Mouse (Mus musculus) gastrocnemius, adult 2 months (tissue): ENCODE data around the gene F3. TPM values are rescaled to one million over a fixed set of nuclear protein-coding genes. Genes with fewer than 3 reads are reported as not detected.
A peak's percentile ranks its signal among the peaks of the same experiment; 100 is the strongest.
"Not testable (repeated sequence)": the region's sequence is repeated elsewhere in the genome, so short reads cannot be mapped to it uniquely, and the experiment has no call there.

ENCODE experiments used
- DNase-seq: peaks from one replicate; pipeline ENCODE4 v3.0.0; 2022
- H3K27ac ChIP-seq: fragments of 200-600 bp; 2 replicates; pipeline ENCODE4 v1.8.1; 2022; ENCODE audit warnings: mild to moderate bottlenecking
- H3K4me3 ChIP-seq: fragments of 200-600 bp; 2 replicates; pipeline ENCODE4 v1.8.1; 2022; ENCODE audit warnings: mild to moderate bottlenecking, moderate library complexity
- CTCF ChIP-seq: fragments of 200-600 bp; IDR thresholded peaks from 2 replicates; pipeline ENCODE4 v1.8.1; 2022; ENCODE audit warnings: antibody characterized with exemption, mild to moderate bottlenecking, moderate library complexity
- intact Hi-C: fragments of 180-260 bp; cut with DNase I; formaldehyde crosslinking; loops from one replicate; pipeline ENCODE4 v1.15.1; 2025
- total RNA-seq, 2 experiments: library from RNA; stranded (reverse); gene quantifications; 2 replicates each; pipeline ENCODE4 v1.2.3; 2021

F3 gene
- total RNA-seq, 2 experiments from 2014 or later, result 5.7 to 6.1 TPM

GRCm38 (mm10) chr3:121758373-121758772, 35.0 kb downstream of the F3 start:
- intact Hi-C loops, result no loop called here
- H3K27ac ChIP-seq, result no peak overlapping the region
- no peak for DNase-seq
- no peak for TF ChIP-seq CTCF
- no peak overlapping the region for H3K4me3 ChIP-seq

- no peak overlapping the region for H3K4me3 ChIP-seq
- no peak for DNase-seq
- H3K27ac ChIP-seq, result no peak overlapping the region
- intact Hi-C loops, result loop anchor here (2.0 kb wide), 1 partner anchor 225 kb away; no protein-coding TSS in a partner anchor
- TF ChIP-seq CTCF, result peak; percentile 68
Measured at GRCm38 (mm10) chr3:121762056-121762852, 38.9 kb downstream of the F3 start.

- intact Hi-C loops, result no loop called here
- DNase-seq, result no peak
- TF ChIP-seq CTCF, result no peak
- no peak overlapping the region for H3K27ac ChIP-seq
- no peak overlapping the region for H3K4me3 ChIP-seq
Measured at GRCm38 (mm10) chr3:121766048-121766447, 42.7 kb downstream of the F3 start.

- DNase-seq, result no peak
- TF ChIP-seq CTCF, result no peak
- Histone ChIP-seq H3K4me3 (no peak overlapping the region), H3K27ac (no peak overlapping the region)
- intact Hi-C loops, result no loop called here
Measured at GRCm38 (mm10) chr3:121766818-121767217, 43.5 kb downstream of the F3 start.

- H3K4me3 ChIP-seq, result no peak overlapping the region
- peak; percentile 45 for TF ChIP-seq CTCF
- intact Hi-C loops, result no loop called here
- no peak overlapping the region for H3K27ac ChIP-seq
- DNase-seq, result no peak
Measured at GRCm38 (mm10) chr3:121768770-121769169, 45.4 kb downstream of the F3 start.

GRCm38 (mm10) chr3:121773336-121773735, 50.0 kb downstream of the F3 start:
- H3K4me3 ChIP-seq, intact Hi-C loops, H3K27ac ChIP-seq, DNase-seq: not testable (repeated sequence)

- intact Hi-C loops, result no loop called here
- TF ChIP-seq CTCF, result peak; percentile 79
- Histone ChIP-seq H3K27ac (no peak overlapping the region), H3K4me3 (no peak overlapping the region)
- DNase-seq, result peak; percentile 58
Measured at GRCm38 (mm10) chr3:121777943-121778342, 54.6 kb downstream of the F3 start.

- H3K27ac ChIP-seq, result no peak overlapping the region
- no peak for TF ChIP-seq CTCF
- intact Hi-C loops, result no loop called here
Measured at GRCm38 (mm10) chr3:121783020-121783419, 59.7 kb downstream of the F3 start.

More at GRCm38 (mm10) chr3:121783020-121783419, 59.7 kb downstream of the F3 start:
- no peak overlapping the region for H3K4me3 ChIP-seq
- no peak for DNase-seq

Other genes starting within 250 kb of the F3 start
- not detected for gene Slc44a3, start 191.1 kb upstream of the F3 start, total RNA-seq
- gene 4930432M17Rik, start 52.8 kb upstream of the F3 start, total RNA-seq, result not detected
- 10 to 100 TPM; 36.9 to 52.0 TPM for gene Abcd3, start 91.8 kb downstream of the F3 start, total RNA-seq
- 10 to 100 TPM; 14.0 to 15.6 TPM for gene Arhgap29, start 229.0 kb downstream of the F3 start, total RNA-seq